19 mouse cellular contexts compared by ENCODE assay signal in genomic region chr11:88112078-88112477, GRCm38 (mm10). TPM values are rescaled to one million over a fixed set of nuclear protein-coding genes. Genes with fewer than 3 reads are reported as not detected.
A peak's percentile ranks its signal among the peaks of the same experiment; 100 is the strongest.
DNase-seq lines count a peak whose midpoint lies in the region; ATAC-seq and TF ChIP-seq lines count a peak whose summit lies in the region.
"Had no signal": no experiment of that assay in that cellular context is flagged by ENCODE, and none has a peak within 500 bp of the region (broad histone marks: within the 10 kb centered on the region; RNA-seq: fewer than 3 reads in every experiment).

No protein-coding gene starts in this region.

- 58% methylated on average over 13 of the region's 13 CpGs for WGBS in forebrain, embryonic 10.5 days
- 61% methylated on average over 13 of the region's 13 CpGs for WGBS in forebrain, embryonic 11.5 days
- WGBS in heart, postnatal 0 days: 59% methylated on average over 13 of the region's 13 CpGs
- WGBS in neural tube, embryonic 13.5 days: 41% methylated on average over 13 of the region's 13 CpGs
- WGBS in neural tube, embryonic 15.5 days: 45% methylated on average over 13 of the region's 13 CpGs

- H3K27ac ChIP-seq in forebrain, embryonic 10.5 days: peak overlapping the region; percentile 52
- no peak overlapping the region for H3K27ac ChIP-seq in forebrain, embryonic 11.5 days (ENCODE audit: low read depth, low read length)
- peak overlapping the region; percentile 83 for H3K27ac ChIP-seq in heart, postnatal 0 days (ENCODE audit: low read depth)
- 0 out of 2 replicates have a peak overlapping the region, but pooled peaks have one; percentile 28 for H3K27ac ChIP-seq in neural tube, embryonic 13.5 days (replicated peaks)
- no peak overlapping the region; the same call in 1 of the 2 replicates for H3K27ac ChIP-seq in neural tube, embryonic 15.5 days (replicated peaks)
- H3K27ac ChIP-seq: liver, embryonic 14.5 days had no signal

- no peak overlapping the region for H3K4me3 ChIP-seq in forebrain, embryonic 10.5 days
- H3K4me3 ChIP-seq in forebrain, embryonic 11.5 days (ENCODE audit: low read depth, low read length): no peak overlapping the region
- no peak overlapping the region for H3K4me3 ChIP-seq in heart, postnatal 0 days (ENCODE audit: low read depth, low read length)
- H3K4me3 ChIP-seq in neural tube, embryonic 13.5 days: no peak overlapping the region
- H3K4me3 ChIP-seq in neural tube, embryonic 15.5 days (replicated peaks): no peak overlapping the region
- H3K4me3 ChIP-seq: myocyte had no signal

- H3K9me3 ChIP-seq in forebrain, embryonic 10.5 days: no peaks in the 10 kb centered on the region
- H3K9me3 ChIP-seq in forebrain, embryonic 11.5 days (ENCODE audit: control insufficient read depth, low read length): no peaks in the 10 kb centered on the region
- no peaks in the 10 kb centered on the region for H3K9me3 ChIP-seq in heart, postnatal 0 days (replicated peaks; ENCODE audit: control insufficient read depth, low read length)
- no peaks in the 10 kb centered on the region for H3K9me3 ChIP-seq in neural tube, embryonic 13.5 days
- no peaks in the 10 kb centered on the region for H3K9me3 ChIP-seq in neural tube, embryonic 15.5 days (replicated peaks)

- H3K36me3 ChIP-seq in forebrain, embryonic 10.5 days (replicated peaks): 0 out of 2 replicates have a peak, but pooled peaks cover 7% of the 10 kb centered on the region
- no peaks in the 10 kb centered on the region for H3K36me3 ChIP-seq in forebrain, embryonic 11.5 days (ENCODE audit: control insufficient read depth, insufficient read depth, low read length)
- H3K36me3 ChIP-seq in heart, postnatal 0 days (replicated peaks; ENCODE audit: control insufficient read depth, insufficient read depth, low read length): no peaks in the 10 kb centered on the region
- no peaks in the 10 kb centered on the region for H3K36me3 ChIP-seq in neural tube, embryonic 13.5 days
- H3K36me3 ChIP-seq in neural tube, embryonic 15.5 days: no peaks in the 10 kb centered on the region

- no peak overlapping the region for H3K4me2 ChIP-seq in forebrain, embryonic 11.5 days (ENCODE audit: low read depth, low read length, severe bottlenecking)
- no peak overlapping the region for H3K4me2 ChIP-seq in heart, postnatal 0 days (ENCODE audit: low read depth, low read length)
- no peak overlapping the region for H3K4me2 ChIP-seq in neural tube, embryonic 13.5 days
- H3K4me2 ChIP-seq in neural tube, embryonic 15.5 days: no peak overlapping the region

- no peak for ATAC-seq in forebrain, embryonic 11.5 days (replicated peaks; ENCODE audit: low FRiP score)
- ATAC-seq in heart, postnatal 0 days (ENCODE audit: insufficient read depth, low read depth): no peak
- no peak for ATAC-seq in neural tube, embryonic 13.5 days (ENCODE audit: low read depth)
- no peak for ATAC-seq in neural tube, embryonic 15.5 days (ENCODE audit: low FRiP score)
- ATAC-seq: activated CD4-positive, CD25-positive, alpha-beta regulatory T cell, adult 4 months; forebrain, embryonic 14.5 days; lung, postnatal 0 days had no signal

- no peak overlapping the region for H3K9ac ChIP-seq in forebrain, embryonic 11.5 days (ENCODE audit: low read length)
- no peak overlapping the region for H3K9ac ChIP-seq in heart, postnatal 0 days (replicated peaks; ENCODE audit: low read depth, low read length)
- H3K9ac ChIP-seq in neural tube, embryonic 13.5 days: no peak overlapping the region
- no peak overlapping the region for H3K9ac ChIP-seq in neural tube, embryonic 15.5 days (replicated peaks)
- H3K9ac ChIP-seq: liver, embryonic 14.5 days had no signal

- peaks cover 89% of the 10 kb centered on the region for H3K4me1 ChIP-seq in forebrain, embryonic 10.5 days
- H3K4me1 ChIP-seq in forebrain, embryonic 11.5 days (replicated peaks; ENCODE audit: control insufficient read depth, insufficient read depth, low read length): peaks cover 6% of the 10 kb centered on the region; the same call in 1 of the 2 replicates
- H3K4me1 ChIP-seq in heart, postnatal 0 days (ENCODE audit: control insufficient read depth, insufficient read depth): peaks cover 55% of the 10 kb centered on the region
- H3K4me1 ChIP-seq in neural tube, embryonic 13.5 days (replicated peaks): peaks cover 87% of the 10 kb centered on the region
- H3K4me1 ChIP-seq in neural tube, embryonic 15.5 days: peaks cover 56% of the 10 kb centered on the region

- no peaks in the 10 kb centered on the region for H3K27me3 ChIP-seq in forebrain, embryonic 10.5 days (ENCODE audit: poor library complexity, severe bottlenecking)
- H3K27me3 ChIP-seq in forebrain, embryonic 11.5 days (ENCODE audit: control insufficient read depth, insufficient read depth, low read length): no peaks in the 10 kb centered on the region
- H3K27me3 ChIP-seq in heart, postnatal 0 days (ENCODE audit: control insufficient read depth, insufficient read depth, low read length): no peaks in the 10 kb centered on the region
- H3K27me3 ChIP-seq in neural tube, embryonic 13.5 days: no peaks in the 10 kb centered on the region
- no peaks in the 10 kb centered on the region for H3K27me3 ChIP-seq in neural tube, embryonic 15.5 days (replicated peaks)

- DNase-seq in forebrain, embryonic 10.5 days (ENCODE audit: extremely low spot score, low spot score): no peak
- no peak for DNase-seq in forebrain, embryonic 11.5 days (ENCODE audit: low spot score)
- no peak for DNase-seq in heart, postnatal 0 days (ENCODE audit: low spot score)
- DNase-seq in heart, adult 8-10 months (ENCODE audit: low spot score): no peak
- DNase-seq in kidney, postnatal 4 days: no peak
- no peak for DNase-seq in cerebellum, postnatal 10 days
- DNase-seq: cerebellum, adult 8-10 months; kidney, adult 2 months; kidney, postnatal 36 days; layer of hippocampus, postnatal 36 days; right cerebral cortex, adult 18-20 months; thymus, postnatal 25 days had no signal

- no peak for TF ChIP-seq EP300 in heart, postnatal 0 days (IDR thresholded peaks at IDR 0.05; ENCODE audit: low read depth)

- no peak for TF ChIP-seq CTCF in heart, postnatal 0 days (IDR thresholded peaks at IDR 0.05; ENCODE audit: low read depth)

RNA-seq across cellular contexts. Expression of gene Cuedc1, which starts 14.2 kb away (rescaled TPM):
- 20.0 and 24.9 TPM in 2 replicates for polyA plus RNA-seq in forebrain, embryonic 10.5 days (2016; fragmentation: Nextera tagmentation; extraction: Ambion mirVana)
- 26.2 and 29.0 TPM in 2 replicates for polyA plus RNA-seq in forebrain, embryonic 11.5 days (2014; fragmentation: Nextera tagmentation; extraction: Ambion mirVana)
- total RNA-seq in heart, postnatal 0 days (2014; rRNA removed; ENCODE audit: low replicate concordance): 15.1 and 19.2 TPM in 2 replicates
- 17.0 and 17.5 TPM in 2 replicates for polyA plus RNA-seq in heart, postnatal 0 days (2015; fragmentation: Nextera tagmentation; extraction: Ambion mirVana)
- 10 to 100 TPM; 47.5 to 55.7 (median 51.0) TPM for total RNA-seq in heart, adult 8-10 months (2022)
- polyA plus RNA-seq in neural tube, embryonic 13.5 days (2015; fragmentation: Nextera tagmentation; extraction: Ambion mirVana): 51.3 and 59.1 TPM in 2 replicates
- polyA plus RNA-seq in neural tube, embryonic 15.5 days (2015; fragmentation: Nextera tagmentation; extraction: Ambion mirVana): 40.6 and 49.0 TPM in 2 replicates

RNA-seq across cellular contexts. Expression of gene Vezf1, which starts 44.0 kb away (rescaled TPM):
- 61.6 and 62.6 TPM in 2 replicates for polyA plus RNA-seq in forebrain, embryonic 10.5 days (2016; fragmentation: Nextera tagmentation; extraction: Ambion mirVana)
- polyA plus RNA-seq in forebrain, embryonic 11.5 days (2014; fragmentation: Nextera tagmentation; extraction: Ambion mirVana): 84.8 and 87.7 TPM in 2 replicates
- total RNA-seq in heart, postnatal 0 days (2014; rRNA removed; ENCODE audit: low replicate concordance): 31.9 and 35.5 TPM in 2 replicates
- 17.6 and 18.2 TPM in 2 replicates for polyA plus RNA-seq in heart, postnatal 0 days (2015; fragmentation: Nextera tagmentation; extraction: Ambion mirVana)
- 10 to 100 TPM; 39.8 to 44.7 (median 41.8) TPM for total RNA-seq in heart, adult 8-10 months (2022)
- 53.9 and 62.8 TPM in 2 replicates for polyA plus RNA-seq in neural tube, embryonic 13.5 days (2015; fragmentation: Nextera tagmentation; extraction: Ambion mirVana)
- 35.0 and 39.1 TPM in 2 replicates for polyA plus RNA-seq in neural tube, embryonic 15.5 days (2015; fragmentation: Nextera tagmentation; extraction: Ambion mirVana)

Comparison
In these comparisons a context has a peak if more than half of its experiments do, and no peak if none do; other contexts are left out.
1. H3K27ac ChIP-seq: peak in forebrain, embryonic 10.5 days (single experiment), heart, postnatal 0 days (single experiment) and neural tube, embryonic 13.5 days (single experiment); none in forebrain, embryonic 11.5 days (single experiment) and neural tube, embryonic 15.5 days (single experiment).